Mouse (Mus musculus) testis, adult 2 months (tissue): ENCODE data around the gene Gm13285.
"Not testable (repeated sequence)": the region's sequence is repeated elsewhere in the genome, so short reads cannot be mapped to it uniquely, and the experiment has no call there.

Source experiments
- CTCF ChIP-seq: fragments of 200-500 bp; IDR thresholded peaks from 2 replicates; pipeline ENCODE4 v1.5.1; 2012; ENCODE audit warnings: low read depth, mild to moderate bottlenecking, inconsistent platforms, low read length, moderate library complexity; ENCODE audit not compliant: control insufficient read depth, insufficient read depth, insufficient replicate concordance
- POLR2A ChIP-seq: fragments of 200-500 bp; IDR thresholded peaks from 2 replicates; pipeline ENCODE4 v1.6.1; 2012; ENCODE audit warnings: low read depth, mild to moderate bottlenecking, inconsistent platforms, low read length, moderate library complexity; ENCODE audit not compliant: control insufficient read depth

GRCm38 (mm10) chr4:88799365-88799764 lies at the start of gene Gm13285:
- not testable (repeated sequence) for TF ChIP-seq CTCF, POLR2A
